Mouse (Mus musculus): ENCODE results near the gene Thra.

Thra gene

DNA sequence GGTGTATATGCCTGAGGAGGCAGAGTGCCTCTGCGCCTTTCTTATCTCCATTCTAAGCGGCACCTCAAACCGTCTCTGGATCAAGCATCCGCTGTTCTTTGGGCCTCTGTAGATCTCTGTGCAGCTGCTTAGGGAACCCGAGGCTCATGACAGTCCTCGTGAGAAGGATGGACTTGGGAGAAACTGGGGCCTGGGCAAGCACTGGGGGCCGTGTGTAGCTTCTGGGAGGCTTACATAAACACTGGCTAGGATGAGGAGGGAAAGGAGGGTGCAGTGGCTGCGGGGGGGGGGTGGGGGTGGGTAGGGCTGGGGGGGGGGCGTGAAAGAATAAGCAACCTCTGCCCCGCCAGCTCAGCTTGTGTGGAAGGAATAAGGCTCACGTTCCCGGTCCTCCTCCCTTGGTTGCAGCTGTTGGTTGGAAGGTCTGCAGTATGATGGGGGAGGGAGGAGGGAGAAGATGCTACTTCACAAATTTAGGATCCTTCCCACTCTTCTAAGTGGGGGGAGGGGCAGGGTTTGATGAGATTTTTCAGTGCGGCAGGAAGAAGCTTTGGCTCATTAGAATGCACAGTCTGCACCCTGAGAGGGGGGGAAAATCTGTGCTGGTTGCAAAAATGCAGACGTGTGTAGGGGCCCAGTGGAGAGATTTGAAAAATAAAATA is 41.5 kb downstream of the Thra start:
- peak; percentile 78 for DNase-seq (ENCODE audit: low spot score)

DNA sequence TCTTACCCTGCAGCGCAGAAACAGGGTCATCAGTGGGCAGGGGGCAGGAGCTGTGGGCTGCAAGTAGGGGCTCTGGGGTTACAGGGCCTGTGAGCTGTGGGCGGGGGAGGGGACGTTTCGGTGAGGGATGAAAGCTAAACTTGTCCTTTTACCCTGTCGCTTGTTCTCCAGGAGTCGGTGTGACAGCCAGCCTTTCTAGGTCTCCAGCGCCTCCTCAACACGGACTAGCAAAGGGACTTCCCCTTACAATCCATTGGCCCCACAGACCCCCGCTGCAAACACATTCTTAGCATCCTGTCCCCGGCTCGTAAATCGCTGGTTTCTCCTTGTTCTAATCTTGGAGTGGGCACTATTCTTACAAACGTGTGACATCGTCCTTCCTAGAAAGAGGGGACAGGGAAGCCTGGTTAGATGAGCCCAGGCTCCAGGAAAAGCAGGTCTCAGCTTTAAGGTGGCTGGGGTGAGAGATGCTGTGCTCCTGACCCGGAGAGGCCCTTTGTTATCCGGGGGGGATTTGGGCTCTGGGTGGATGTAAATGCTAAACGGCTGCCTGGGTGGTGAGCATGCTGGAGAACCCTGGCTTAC is 42.3 kb downstream of the Thra start:
- DNase-seq (ENCODE audit: low spot score), result no peak

DNA sequence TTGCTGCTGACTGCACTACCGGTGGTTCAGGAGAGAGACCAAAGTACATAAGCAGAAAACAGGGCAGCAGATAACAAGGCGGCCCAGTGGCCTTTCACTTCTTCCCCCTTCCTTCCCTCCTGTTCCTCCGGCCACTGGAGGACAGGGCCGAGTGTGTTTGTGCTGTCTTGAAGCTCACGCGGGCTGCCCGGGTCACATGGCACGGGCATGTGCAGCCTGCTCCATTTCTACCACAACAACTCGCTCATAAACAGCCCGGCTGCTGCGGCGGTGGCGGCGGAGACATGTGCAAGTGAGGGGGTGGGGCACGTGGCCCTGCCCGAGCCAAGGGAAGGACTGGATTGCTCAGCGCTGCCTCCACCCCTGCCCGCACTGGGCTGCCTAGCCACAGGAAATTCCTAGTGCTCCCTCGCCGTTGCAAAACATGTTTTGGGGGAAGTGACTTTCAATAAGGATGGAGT is 42.8 kb downstream of the Thra start:
- DNase-seq (ENCODE audit: low spot score), result peak; percentile 98

DNA sequence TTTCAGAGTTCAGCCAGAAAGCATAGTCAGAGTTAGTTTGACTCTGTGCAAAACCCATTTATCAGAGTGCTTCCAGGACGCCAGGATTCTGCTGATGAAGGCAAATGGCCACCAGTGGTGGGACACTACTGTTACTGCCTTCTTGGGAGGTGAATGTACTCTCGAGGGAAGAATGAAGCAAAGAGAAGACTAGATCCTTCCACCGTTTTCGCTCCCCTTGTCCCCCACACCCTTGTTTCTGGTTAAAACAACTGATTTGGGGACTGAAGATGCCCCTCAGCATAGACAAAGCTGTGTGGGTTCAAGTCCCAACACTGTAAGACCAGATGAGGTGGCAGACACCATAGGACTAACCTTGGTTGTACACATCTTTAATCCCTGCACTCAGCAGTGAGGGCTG is 43.7 kb downstream of the Thra start:
- DNase-seq (ENCODE audit: low spot score), result no peak

DNA sequence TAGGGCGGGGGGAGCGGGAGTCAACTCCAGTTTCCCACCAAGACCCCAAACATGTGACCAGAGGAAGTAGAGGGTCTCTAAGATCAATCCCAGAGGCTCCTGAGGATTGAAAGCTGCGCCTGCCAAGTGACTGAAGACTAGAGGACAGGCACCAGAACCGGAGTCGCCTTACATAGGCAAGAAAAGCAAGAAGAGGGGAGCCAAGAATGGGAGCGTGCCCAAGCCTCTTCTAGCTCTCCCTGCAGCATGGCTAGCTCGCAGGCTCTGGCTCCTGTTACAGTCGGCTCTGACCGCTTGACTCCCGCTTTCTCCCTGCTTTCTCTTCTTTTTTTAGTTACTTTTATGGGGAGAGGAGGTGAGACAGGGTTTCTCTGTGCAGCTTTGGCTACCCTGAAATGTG is 44.8 kb downstream of the Thra start:
- DNase-seq (ENCODE audit: low spot score), result no peak

DNA sequence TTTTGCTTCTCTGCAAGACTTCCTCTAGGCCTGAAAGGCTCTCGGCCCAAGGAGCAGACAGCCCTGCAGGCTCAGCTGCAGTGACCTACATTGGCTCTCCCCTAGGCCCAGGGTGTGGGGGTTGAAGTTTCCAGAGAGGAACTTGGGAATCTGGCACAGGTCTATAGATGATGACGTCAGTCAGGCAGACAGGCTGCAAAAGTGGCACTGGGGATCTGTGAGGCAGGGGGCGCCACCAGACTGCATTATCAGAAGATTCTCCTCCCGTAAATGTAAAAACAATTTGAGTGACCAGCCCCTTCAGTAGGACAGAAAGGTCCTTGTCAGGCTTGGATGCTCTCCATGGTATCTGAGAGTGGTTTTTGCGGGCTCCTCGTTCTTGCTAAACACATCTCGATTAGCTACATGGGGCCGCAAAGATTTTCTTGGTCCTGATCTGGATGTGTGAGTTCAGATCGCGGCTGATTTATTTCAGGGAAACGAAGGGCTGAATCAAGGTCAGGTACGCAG is 45.4 kb downstream of the Thra start:
- DNase-seq (ENCODE audit: low spot score), result peak; percentile 88

DNA sequence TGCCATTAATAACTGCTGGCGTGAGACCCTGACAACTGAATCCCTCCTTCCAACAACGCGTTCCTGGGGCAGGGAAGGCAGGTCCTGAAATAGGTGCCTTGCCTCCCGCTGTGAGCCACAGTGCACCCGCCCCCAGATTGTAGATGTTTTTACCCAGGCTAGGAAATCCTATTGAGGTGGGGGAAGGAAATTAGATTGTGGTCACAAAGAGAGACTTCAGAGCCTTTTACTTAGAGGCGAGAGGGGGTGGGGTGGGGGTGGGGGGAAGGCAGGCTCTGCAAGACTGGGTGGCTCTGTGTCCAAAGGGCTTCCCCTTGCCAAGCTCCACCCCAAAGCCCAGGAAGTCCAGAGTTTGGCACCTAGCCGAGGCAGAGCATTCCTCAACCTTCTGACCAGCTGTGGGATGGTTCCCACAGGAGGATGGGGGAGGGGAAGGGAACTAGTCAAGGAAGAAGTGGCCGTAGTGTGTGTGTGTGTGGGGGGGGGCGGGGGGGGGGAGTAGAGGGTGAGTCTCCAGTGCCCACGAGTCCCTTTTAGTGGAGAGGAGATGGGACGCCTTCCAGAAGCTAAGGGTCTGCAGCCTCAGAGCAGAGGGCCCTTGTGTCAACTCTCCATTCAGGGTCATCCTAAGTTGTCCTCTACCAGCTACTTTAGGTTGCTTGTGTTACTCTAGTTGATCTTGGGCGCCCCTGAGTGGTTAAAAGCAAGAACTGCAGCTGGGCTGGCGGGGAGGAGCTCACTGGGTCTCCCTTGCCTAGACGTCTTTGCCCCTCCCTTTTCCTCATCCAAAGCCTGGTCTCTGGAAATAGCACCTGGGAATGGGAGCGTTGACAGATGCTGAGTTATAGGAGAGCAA is 46.1 kb downstream of the Thra start:
- DNase-seq (ENCODE audit: low spot score), result peak; percentile 98

DNA sequence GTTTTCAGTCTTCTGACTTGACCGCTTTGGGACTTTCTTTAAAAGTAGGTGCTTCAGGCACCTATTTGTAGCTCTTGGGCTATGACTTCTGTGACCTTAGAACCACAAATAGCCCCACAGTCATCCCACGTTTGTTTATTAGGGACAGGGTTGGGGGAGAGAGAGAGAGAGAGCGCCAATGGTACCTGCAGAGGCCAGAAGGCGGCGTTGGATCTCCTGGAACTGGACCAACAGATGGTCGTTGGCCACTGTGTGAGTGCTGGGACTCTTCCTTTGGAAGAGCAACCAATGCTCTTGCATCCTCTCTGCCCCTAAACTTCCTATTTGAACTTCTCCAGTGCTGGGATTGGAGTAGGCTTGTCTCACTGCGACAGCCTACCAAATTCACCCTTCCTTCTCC is 46.8 kb downstream of the Thra start:
- no peak for DNase-seq (ENCODE audit: low spot score)

DNA sequence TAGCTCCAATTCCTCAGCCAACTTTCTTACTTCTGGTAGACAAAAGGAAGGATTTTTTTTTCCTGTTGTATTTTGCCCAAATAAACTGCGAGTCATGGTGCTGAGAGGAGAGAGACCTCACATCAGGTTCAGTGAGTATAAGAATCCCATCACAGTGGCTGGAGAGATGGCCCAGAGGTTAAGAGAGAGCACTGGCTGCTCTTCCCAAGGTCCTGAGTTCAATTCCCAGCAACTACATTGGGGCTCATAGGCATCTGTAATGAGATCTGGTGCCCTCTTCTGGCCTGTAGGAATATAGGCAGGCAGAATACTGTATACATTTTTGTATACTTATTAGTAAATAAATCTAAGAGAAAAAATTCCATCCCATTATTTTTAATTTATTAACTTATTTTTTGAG is 47.3 kb downstream of the Thra start:
- no peak for DNase-seq (ENCODE audit: low spot score)

DNA sequence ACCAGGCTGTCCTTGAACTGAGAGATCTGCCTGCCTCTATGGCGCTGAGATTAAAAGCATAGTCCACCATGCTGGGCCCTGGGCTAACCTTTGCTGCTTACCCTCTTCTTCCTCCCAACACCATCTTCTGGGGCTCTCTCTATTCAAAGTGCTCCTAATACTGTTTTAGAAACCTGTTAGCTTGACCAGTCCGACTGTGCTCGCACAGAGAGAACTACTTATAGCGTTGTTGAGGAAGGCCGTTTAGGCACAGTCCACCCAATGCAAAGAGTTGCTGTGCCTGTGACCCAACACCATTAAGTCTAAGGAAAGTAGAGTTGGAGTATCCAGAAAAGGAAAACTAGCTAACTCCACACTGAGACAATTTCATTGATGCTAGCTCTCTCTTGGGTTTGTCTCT is 47.7 kb downstream of the Thra start:
- DNase-seq (ENCODE audit: low spot score), result no peak

DNA sequence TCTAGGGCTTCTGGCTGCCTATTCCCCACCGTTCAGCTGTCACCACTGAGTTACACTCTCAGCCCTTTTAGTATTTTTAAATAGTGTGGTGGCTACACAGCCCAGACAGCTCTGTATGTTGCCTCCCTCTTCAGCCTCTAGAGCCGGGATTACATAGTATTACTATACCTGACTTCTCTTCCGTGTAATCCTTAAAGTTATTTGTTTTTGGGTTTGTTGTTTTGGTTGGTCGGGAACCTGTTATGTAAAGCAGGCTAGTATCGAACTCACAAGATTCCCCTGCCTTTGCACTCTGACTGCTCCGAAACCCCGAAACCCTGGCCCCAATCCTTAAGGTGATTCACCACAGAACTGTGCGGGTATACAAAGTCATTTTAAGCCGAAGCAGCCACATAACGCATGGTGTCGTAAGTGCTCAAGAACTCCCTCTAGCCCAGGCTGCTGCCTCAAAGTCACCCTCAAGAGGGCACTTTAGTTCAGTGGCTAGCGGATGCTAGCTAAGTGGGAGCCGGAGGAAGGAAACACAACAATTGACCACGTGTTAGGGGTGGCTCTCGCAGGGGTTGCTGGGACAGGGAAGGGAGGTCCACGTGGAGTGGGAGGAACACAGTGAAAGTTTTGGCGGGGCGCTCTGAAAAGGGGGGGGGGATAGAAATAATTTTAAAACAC is 48.2 kb downstream of the Thra start:
- peak; percentile 89 for DNase-seq (ENCODE audit: low spot score)

DNA sequence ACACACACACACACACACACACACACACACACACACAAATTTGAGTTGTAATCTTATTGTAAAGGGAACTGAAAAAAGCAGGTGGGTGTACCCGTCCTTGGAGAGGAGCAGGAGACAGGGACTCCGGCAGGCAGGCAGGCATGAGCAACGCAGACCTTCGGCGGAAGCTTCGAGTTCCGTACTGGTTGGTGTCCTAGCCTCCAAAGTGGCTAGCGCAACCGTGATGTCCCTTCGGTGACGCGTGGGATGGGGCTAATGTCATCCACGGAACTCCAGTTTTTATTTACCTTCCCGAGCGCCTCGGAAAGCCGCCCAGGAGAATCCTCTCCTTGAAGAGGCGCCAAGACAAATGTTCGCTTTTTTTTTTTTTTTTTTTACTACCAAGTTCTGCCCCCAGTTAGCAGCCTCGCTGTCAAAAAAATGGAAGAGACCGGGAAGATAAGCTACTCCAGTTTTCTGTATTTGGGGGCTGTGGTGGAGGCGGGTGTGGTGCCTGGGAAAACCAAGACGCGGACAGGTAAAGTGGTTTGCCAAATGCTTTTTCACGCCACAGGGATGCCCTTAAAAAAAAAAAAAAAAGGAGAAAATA is 48.9 kb downstream of the Thra start:
- no peak for DNase-seq (ENCODE audit: low spot score)

DNA sequence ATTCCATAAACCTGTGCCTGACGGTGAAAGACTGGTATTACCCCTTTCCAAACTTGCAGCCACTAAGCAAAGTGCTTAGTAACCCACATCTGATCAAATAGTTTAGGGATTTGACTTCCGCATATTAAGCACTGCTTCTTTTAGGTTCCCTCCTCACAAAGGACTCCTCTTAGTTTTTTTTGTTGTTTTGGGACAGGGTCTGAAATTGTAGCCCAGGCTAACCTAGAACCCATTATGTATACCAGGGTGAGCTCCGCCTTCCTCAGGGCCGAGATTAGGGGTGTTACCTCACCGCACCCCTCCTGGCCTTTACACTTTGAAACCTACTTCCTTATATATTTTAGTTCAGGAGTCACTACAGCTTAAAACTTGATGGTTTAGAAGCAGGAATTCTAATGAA is 49.4 kb downstream of the Thra start:
- no peak for DNase-seq (ENCODE audit: low spot score)

DNA sequence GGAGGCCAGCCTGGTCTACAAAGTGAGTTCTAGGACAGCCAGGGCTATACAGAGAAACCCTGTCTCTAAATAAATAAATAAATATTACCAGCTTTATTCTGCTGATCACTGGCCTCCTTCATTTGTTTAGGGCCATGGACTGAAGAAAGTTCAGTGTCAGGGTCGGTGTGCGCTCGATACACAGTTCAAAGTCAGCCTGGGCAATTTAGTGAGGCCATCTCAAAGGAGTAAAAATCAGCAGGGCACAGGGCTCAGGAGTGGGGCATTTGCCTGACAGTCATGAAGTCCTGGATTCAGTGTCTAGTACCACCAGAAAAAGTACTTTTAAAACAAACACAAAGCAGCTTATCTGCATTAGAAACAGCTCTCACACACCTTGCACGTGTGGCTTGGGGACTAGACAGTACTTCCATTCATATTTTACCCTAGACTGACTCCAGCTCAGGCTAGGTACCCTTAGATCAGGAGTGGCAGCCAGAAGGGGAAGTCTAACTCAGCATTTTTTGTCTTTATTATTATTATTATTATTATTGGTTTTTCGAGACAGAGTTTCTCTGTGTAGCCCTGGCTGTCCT is 50.3 kb downstream of the Thra start:
- no peak for DNase-seq (ENCODE audit: low spot score)

DNA sequence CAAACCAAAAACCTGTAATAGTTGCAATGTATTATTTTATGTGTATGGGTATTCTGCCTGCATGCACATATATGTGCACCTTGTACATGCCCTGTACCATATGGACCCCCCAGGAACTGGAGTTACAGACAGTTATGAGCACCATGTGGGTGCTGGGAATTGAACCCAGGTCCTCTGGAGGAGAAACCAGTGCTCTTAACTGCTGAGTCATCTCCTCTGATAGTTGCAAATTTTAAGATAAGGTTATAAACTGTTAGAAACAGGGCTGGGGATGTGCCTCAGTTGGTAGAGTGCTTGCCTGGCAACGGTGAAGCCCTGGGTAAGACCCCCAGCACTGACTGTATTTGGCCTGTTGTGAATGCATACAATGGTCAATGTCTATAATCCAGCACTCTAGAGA is 51.0 kb downstream of the Thra start:
- DNase-seq (ENCODE audit: low spot score), result no peak

DNA sequence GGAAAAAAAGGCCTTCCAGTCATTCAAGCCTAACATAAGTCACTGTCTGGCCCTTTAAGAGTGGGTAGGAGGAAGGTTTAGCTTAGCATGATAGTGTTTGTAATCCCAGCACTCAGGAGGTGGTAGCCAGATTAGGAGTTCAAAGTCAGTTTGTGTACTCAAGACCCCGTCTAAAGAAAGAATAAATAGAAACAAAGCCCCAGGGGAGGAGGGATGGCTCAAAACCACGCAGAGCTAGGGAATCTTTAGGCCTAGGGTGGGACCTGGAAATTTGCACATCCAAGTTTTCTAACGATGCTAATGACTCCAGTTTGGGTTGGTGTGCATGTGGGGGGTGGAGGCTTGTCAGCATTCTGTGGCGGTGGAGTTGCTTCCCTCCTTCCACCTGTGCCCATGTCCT is 51.6 kb downstream of the Thra start:
- DNase-seq (ENCODE audit: low spot score), result no peak

DNA sequence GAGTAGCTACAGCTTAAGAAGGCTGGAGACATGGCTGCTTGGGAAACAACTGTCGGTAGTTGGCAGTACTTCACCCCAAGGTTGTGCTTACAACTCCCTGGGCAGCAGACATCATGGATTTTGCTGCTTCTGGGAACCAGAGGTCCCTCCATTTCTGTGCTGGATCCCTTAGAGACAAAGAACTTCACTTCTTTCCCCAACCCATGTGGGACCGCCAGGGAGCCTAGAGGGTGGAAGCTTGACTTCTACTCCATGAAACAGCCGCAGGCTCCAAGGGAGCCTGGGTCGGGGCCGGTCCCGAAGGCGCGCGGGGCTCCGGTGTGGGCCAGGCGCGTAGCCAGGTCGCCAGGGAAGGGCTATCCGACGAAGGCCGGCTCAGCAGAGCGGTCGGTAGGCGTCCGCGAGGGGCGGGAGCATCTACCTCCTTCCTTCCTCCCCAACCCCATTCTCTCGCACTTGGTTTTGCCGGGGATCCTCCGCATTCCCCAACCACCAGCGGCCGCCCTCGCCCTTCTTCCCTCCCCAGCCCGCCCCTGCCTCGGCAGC is 54.1 kb downstream of the Thra start:
- peak; percentile 74 for DNase-seq (ENCODE audit: low spot score)

DNA sequence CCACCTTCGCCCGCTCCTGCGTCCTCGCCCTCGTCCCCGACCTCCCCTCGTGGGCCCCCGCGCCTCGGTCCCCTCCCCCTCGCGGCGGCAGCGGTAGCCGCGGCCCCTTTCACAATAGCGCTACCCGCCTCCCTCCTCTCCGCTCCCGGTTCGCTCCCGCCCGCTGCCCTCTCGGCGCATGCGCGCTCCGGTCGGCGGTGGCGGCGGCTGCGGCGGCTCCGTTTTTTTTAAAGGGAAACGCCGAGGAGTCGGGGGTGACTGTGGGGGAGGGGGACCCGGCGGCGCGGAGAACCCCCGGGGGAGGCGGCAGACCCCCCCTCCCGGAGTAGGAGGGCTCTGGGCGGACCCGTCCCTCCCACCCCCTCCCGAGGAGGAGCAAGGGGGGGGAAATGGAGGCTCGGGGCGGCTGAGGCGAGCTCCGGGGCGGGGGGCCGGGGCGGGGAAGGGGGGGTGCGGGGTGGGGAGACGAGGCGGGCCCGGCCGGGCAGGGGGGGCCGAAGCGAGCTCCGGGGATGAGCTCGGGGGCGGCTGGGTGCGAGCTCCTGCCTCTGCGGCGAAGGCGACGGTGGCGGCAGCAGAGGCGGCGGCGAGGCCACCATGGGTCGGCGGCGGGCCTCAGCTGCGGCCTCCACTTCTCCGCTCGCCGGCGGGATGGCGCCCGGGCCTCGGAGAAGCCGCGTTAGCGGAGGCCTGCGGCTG is 54.7 kb downstream of the Thra start, which contains the start of gene Msl1:
Gene Msl1 (plus strand): TSS at position 502 of the 699 bp plus-strand sequence.
- peak; percentile 88 for DNase-seq (ENCODE audit: low spot score)

DNA sequence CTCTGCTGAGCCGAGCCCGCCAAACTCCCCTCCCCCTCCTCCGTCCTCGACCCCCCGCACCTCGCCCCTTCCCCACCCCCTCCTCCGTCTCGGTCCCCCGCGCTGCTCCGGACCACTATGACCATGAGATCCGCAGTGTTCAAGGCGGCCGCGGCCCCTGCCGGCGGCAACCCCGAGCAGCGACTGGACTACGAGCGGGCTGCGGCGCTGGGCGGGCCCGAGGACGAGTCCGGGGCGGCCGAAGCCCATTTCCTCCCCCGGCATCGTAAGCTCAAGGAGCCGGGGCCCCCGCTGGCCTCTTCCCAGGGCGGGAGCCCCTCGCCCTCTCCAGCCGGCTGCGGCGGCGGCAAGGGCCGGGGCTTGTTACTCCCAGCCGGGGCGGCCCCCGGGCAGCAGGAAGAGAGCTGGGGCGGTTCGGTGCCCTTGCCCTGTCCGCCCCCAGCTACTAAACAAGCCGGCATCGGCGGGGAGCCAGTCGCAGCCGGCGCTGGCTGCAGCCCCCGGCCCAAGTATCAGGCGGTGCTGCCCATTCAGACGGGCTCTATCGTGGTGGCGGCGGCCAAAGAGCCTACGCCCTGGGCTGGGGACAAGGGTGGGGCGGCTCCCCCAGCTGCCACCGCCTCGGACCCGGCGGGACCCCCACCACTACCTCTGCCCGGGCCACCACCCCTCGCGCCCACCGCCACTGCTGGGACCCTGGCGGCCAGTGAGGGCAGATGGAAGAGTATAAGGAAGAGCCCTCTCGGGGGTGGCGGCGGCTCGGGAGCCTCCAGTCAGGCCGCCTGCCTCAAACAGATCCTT is 55.5 kb downstream of the Thra start:
- DNase-seq (ENCODE audit: low spot score), result no peak

Data from layer of hippocampus, adult 11-12 months (tissue).